Mouse (Mus musculus) thymus, adult 18-20 months (tissue): Measurements from ENCODE around the gene Cirbp.

Source experiments
- DNase-seq, 2 experiments: peaks; one replicate each; pipeline ENCODE4 v3.0.0; 2022; ENCODE audit warnings: mixed read lengths in 2 of 2

Cirbp gene

DNA sequence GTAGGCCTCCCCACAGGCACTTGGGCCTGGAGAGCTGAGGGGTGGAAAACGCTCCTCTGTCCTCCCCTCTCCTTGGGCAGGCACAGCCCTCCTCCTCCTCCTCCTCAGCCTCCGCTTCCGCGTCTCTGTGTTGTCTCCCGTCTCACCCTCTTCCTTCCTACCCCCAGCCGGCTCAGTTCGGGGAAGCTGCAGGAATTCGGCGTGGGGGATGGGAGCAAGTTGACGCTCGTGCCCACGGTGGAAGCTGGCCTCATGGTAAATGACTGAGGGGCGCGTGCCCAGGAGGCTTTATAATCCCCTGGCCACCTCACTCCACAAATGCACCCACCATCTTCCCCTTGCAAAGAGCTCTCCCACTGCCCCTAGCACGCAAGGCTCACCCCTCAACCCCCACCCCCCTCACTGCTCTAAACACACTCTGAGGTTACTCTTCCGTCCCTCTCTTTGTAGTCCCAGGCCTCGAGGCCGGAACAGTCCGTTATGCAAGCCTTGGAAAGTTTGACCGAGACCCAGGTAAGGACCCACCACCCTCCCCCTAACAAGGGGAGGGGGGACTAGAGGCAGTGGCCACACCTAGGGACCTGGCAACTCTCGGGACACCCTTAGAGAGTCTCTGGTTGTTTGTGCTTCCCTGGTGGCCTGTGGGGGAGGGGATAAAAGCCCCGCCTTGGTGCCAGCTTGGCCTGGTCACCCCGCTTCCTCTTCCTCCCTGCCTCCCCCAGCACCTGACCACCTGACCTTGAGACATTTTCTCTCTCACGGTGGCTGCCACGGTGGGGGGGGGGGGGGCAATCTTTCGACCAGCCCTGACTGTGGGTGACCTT lies 14.4 kb upstream of the Cirbp start:
- DNase-seq = peak; percentile 67 to 78

DNA sequence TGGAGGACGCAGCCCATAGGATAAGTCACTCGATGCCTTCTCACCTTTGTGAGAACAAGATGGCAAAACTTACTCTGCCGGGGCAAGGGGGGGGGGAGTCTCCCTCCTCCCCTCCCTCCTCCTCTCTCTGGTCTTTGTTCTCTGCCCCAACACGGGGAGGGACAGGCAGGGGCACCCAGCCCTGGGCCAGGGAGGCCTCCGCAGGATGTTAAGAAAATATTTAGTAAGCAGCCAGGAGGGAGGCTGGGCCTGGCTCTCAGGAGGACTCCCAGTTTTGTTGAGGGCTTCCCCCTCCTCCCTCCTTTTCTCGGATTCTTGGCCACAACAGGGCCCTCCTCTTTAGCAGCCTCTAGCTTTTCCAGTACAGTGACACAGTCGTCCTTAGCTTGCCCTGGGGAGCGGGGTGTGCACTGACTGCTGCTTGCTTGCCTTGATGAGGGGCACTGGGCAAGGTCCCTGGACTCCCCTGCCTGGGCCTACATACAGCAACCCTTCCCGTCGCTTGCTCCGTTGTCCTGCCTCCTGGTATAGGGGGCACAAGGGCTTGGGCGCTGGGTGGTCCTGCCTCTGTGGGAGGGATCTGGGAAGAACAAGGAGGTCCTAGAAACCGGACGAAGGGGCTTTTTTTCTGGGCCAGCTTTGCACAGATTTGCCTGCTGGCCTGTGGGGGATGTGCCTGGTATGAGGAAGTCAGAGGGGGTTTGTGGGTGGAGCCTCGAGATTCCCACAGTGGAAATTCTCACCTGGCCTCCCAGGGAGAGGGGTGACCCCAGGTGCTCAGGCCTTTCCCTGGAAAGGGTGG lies 13.5 kb upstream of the Cirbp start:
- peak in 1 of 2 experiments; percentile 51 for DNase-seq

DNA sequence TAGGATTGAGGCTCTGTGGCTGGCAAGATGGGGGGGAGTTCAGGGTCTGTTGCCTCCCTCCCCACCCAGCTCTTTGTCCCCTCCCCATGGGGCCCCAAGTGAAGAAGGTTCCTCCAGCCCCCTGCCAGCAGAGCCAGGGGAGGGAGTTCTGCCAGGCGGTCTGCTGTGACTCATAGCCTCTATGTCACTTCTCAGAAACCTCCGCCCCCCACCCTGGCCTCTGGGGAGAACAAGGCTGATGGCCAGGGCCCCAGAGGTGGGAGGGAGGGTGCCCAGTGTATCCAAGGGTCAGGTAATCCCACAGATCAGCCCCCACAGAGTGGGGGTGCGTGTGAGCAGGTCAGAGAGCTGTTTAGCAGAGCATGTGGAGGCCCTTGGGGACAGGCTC lies 12.9 kb upstream of the Cirbp start:
- DNase-seq = peak in 1 of 2 experiments; percentile 52

DNA sequence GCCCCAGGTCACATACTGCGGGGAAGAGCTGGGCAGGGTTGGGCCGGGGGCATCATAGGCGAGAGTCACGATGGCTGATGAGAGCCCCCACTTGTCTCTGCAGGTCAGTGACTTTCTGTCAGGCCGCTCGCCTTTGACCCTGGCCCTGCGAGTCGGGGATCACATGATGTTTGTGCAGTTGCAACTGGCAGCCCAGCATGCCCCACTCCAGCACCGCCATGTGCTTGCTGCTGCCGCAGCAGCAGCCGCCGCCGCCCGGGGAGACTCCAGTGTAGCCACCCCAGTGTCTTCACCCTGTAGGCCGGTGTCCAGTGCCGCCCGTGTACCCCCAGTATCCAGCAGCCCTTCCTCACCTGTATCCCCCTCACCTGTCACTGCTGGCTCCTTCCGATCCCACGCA lies 12.1 kb upstream of the Cirbp start:
- no peak for DNase-seq

DNA sequence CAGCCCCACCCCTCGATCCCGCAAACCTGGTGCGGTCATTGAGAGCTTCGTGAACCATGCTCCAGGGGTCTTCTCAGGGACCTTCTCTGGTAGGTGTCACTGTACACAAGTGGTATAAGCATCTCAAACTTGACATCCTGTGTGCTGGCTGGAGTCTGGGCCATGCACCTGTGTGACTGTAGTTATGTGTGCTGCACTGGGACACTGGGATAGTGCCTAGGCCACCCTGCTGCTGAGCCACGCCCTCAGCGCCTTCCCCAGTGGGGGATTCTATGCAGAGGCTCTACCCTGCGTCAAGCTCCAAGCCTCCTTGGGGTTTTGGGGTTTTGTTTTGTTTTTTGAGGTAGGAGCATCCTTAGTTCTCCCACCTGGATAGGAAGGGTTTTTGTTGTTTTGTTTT lies 11.4 kb upstream of the Cirbp start:
- DNase-seq = no peak

DNA sequence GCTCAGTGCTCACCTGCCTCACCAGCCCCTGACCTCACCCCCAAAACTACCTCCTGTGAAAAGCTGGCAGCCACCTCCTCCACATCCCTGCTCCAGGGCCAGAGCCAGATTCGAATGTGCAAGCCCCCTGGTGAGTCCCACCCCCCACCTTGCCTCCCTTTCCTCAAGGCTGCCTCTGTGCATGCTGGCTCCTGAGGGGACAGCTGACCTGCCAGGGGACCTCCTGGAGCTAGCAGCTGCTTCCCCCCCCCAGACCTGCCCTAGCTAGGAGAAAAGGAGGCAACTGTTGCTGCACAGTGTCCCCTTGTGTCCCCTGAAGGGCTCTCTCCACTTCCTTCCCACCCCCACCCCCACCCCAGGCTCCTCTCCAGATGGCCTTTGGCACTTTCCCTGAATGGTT lies 10.5 kb upstream of the Cirbp start:
- DNase-seq = no peak

DNA sequence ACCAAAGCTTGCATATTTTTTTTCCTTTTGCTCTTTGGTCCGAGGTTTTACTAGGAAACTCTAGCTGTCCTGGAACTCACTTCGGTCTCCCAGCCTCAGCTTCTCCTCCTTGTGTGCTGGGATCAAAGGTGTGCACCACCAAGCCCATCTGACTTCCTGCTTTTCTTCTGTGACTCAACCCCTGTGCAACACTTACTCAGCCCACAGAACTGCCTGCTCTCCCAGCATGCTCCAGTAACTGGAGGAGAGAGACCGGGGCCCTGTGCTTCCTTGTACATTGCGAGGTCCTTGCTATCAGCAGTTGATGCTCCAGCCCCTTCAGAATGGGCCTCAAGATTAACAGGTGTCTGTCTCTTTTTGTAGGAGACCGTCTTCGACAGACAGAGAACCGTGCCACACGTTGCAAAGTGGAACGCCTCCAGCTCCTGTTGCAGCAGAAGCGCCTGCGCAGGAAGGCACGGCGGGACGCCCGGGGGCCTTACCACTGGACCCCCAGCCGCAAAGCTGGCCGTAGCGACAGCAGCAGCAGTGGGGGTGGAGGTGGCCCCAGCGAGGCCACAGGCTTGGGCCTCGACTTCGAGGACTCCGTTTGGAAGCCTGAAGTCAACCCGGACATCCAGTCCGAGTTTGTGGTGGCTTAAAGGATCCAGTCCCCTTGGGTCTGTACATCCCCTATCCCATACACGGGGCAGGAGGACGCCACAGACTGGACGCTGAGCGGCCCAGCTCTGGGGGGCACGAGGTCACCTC lies 9.6 kb upstream of the Cirbp start:
- no peak for DNase-seq

DNA sequence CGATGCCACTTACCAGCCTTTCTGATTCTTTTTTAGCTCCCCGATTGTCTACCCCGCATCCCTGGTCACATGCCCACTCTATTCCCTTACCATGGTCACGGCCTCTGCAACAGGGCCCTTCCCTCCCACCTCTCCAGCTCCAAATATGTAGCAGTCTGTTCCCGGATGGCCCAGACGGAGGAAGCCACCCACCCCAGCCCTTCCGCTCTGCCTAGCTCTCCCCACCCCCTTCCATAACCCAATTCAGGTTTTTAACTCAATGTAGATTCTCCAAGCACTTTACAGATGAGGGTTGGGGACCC lies 9.1 kb upstream of the Cirbp start:
- no peak for DNase-seq

GRCm38 (mm10) chr10:80157141-80157929 lies 8.4 kb upstream of the Cirbp start:
- DNase-seq = no peak

DNA sequence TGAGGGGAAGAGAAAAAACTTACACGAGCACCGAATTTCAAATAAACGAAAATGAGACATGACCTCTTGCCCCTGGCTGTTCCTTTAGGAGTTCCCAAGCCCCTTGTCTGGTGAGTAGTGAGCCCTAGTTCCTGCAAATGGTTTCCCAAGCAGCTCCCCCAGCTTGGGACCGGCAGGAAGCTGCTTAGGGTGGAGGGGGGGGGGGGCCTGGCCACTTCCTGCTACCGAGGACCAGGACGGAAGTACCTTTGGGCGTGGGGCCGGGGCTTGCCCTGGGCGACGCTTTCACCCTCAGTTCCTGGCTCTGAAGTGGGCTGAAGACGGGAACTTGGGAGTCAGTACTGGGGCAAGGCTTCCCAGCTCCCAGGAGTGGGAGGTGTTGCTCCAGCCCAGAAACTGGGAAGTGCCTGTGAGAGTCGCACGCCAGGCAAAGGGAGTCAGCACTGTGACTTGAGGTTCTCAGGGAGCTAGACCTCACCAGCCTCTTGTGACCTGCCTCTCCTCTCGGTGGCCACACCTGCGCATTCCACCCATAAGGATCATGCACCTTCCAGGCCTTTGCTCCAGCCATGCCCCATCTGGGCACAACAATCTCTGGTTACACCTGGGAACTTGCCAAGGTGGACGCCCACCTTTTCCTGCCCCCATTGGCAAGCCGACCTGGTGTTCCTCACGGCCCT lies 7.3 kb upstream of the Cirbp start:
- peak; percentile 64 to 76 for DNase-seq

DNA sequence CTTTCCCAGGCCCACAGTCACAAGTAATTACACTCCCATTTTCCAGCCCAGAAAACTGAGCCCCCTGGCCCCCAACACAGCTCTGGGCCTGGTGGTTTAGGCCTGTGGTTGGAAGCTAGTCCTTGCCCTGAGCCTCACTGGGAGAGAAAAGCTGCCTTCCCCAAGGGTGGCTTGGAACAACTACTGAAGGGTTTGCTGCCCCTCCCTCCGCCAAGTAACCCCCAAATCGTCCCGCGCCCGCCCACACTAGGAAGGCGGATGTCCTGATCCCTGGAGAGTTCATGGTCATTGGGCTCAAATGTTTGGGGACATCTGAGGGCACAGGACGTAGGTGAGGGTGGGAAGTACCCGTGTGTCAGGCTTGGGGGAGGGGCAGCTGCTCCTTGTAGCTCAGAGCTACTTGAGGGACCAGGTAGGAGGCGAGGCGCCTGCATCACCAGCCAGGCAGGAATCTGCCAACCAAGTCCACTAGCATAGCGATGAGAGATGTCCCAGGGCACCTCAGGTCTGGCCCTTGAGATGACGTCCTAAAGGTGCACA lies 6.7 kb upstream of the Cirbp start:
- peak in 1 of 2 experiments; percentile 76 for DNase-seq

DNA sequence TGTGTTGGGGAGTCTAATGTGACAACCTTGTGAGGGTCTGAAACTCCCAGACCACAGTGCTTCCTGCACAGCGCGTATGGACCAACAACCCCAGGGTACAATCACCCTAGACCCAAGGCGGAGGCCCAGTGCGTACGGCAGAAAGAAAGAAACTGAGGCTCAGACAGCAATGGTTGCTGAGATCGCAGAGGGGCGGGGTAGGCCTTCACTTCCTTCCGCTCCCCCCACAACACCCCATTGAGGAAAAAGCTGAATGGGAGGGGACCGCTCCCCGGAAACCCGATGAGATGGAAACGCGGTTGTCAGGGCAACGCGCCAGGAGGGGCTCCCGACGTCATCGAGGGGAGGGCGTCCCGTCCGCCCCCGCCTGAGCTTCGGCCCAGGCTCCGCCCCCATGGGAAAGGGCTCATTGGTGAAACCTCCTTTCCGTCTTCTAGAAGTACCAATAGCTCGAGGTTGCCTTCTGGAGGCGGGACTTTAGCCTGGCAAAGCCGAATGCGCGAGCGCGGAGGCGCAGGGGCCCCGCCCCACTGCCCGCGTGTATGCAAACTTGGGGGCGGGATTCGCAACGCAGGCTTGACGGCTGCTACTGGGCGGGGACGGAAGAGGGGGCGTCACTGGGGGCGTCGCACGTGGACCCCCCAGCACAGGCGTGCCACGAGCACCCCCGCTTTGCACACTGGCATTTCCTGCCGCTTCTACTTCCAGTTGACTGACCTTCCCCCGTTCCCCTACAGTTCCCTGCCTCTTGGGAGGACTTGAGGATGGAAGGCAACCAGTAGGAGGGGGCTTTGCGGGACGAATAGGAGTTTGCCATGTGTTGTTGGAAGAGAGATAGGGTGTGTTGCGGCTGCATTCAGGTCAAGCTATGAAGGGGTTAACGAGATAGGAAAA lies 6.0 kb upstream of the Cirbp start:
- peak; percentile 100 for DNase-seq

DNA sequence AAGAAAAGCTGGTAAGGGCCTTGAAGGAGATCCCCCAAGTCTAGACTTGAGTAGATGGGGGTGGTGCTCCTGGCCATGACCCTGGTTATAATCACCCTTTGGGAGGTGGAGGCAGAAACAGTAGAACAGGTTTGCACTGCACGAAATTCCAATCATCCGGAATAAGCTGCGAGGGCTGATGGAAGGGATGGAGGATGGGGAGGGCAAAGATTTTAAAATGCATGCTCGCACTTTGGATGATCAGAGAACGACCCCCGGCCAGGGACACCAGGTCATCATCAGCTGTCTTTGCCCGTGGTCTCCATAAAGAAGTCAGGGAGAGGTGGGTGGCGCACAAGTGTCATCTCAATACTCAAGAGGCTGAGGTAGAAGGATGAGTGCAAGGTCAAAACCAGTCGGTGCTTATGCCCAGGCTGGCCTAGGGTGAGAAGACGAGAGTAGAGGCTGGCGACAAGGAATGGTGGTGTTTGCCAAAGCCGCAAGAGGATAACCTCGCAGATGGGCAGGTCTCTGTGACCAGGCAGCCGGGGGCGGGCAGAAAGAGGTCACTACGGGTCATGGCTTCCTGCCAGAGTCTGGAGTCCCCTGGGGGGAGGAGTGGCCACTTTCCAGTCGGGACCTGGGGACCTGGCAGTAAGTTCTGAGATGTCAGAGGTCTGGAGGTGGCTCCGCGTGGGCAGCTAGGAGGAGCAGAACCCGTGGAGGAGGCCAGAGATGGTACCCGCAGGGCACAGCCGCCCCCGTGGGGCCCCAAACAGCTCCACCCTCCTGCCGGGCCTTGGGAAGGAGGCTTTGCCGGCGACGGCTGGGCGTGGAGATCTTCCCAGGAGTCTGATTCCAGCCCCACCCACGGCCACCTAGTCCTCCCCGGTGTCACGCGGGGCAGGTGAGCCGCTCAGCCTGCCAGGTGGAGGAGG lies 5.1 kb upstream of the Cirbp start:
- peak in 1 of 2 experiments; percentile 74 for DNase-seq

DNA sequence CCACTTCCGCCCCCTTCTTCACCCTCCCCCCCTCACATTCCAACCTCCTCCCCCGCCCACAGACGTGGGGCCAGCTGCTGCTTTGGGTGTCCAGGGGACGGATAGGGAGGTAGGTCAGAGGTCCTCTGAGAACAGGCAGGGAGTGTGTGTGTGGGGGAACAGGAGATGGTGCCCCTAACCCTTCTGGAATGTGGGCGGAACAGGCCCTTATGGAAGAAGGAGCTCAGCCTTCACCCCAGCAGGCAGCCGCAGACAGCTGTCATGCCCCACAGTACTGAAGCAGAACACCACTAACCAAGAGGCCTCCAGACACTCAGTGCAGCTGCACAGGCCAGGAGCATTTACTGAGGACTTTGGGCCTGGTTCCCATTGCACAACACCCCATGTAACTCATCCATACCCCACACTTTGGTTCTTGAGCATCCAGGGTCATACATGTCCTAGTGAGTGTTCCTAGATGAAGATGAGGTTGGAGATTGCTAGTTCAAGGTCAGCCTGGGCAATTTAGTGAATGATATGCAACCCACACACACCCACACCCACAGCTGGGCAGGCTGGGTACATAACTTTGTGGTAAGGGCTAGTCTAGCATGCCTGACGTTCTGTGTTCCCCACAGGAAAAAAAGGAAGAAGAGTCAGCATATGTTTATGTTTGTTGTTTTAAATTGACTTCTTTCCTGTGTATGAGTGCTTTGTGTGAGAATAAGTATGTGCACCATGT lies 4.1 kb upstream of the Cirbp start:
- DNase-seq = no peak

DNA sequence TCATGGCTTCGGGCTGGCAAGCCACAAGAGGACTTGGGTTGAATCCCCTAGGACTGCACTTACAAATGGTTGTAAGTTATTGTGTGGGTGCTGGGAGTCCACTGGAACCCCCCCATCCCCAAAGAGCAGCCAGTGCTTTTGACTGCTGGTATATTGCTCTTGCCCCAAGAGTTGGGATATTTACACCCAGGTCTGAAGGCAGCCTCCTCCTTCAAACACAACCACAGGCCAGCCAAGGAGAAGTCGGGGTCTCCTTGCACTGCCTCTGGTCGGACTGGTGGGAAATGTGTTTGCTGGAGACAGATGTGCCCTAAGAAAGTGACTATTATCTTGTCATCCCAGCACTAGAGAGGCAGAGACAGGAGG lies 3.6 kb upstream of the Cirbp start:
- DNase-seq = no peak

- no peak for DNase-seq
Observed at GRCm38 (mm10) chr10:80162716-80163299, 3.0 kb upstream of the Cirbp start.

- DNase-seq = no peak
Observed at GRCm38 (mm10) chr10:80163721-80164120, 2.1 kb upstream of the Cirbp start.

- no peak for DNase-seq
Observed at GRCm38 (mm10) chr10:80164161-80164997, 1.4 kb upstream of the Cirbp start.
